Mouse (Mus musculus): ENCODE measurements around the gene Cacna2d3.

Cacna2d3 gene

GRCm38 (mm10) chr14:29721488-29722385 lies at the start of gene Cacna2d3:
Cacna2d3 (minus strand) TSS chr14:29721864.
- DNase-seq (ENCODE audit: low read depth, low spot score), result no peak

- no peak for DNase-seq (ENCODE audit: low read depth, low spot score)
Observed at GRCm38 (mm10) chr14:29769486-29769885, 47.8 kb upstream of the Cacna2d3 start.

- no peak for DNase-seq (ENCODE audit: low read depth, low spot score)
Observed at GRCm38 (mm10) chr14:29752876-29753275, 31.2 kb upstream of the Cacna2d3 start.

GRCm38 (mm10) chr14:29738751-29739150 lies 17.1 kb upstream of the Cacna2d3 start:
- DNase-seq (ENCODE audit: low read depth, low spot score), result no peak

- DNase-seq (ENCODE audit: low read depth, low spot score), result no peak
Observed at GRCm38 (mm10) chr14:29730256-29730655, 8.6 kb upstream of the Cacna2d3 start.

GRCm38 (mm10) chr14:29729009-29729408 lies 7.3 kb upstream of the Cacna2d3 start:
- DNase-seq (ENCODE audit: low read depth, low spot score), result no peak

GRCm38 (mm10) chr14:29727596-29727995 lies 5.9 kb upstream of the Cacna2d3 start:
- DNase-seq (ENCODE audit: low read depth, low spot score), result no peak

- no peak for DNase-seq (ENCODE audit: low read depth, low spot score)
Observed at GRCm38 (mm10) chr14:29723267-29723666, 1.6 kb upstream of the Cacna2d3 start.

- no peak for DNase-seq (ENCODE audit: low read depth, low spot score)
Observed at GRCm38 (mm10) chr14:29722386-29723221, 940 bp upstream of the Cacna2d3 start.

- no peak for DNase-seq (ENCODE audit: low read depth, low spot score)
Observed at GRCm38 (mm10) chr14:29721131-29721487, 555 bp downstream of the Cacna2d3 start.

- no peak for DNase-seq (ENCODE audit: low read depth, low spot score)
Observed at GRCm38 (mm10) chr14:29720334-29720911, 1.2 kb downstream of the Cacna2d3 start.

GRCm38 (mm10) chr14:29712621-29713020 lies 9.0 kb downstream of the Cacna2d3 start:
- DNase-seq (ENCODE audit: low read depth, low spot score), result no peak

- DNase-seq (ENCODE audit: low read depth, low spot score), result no peak
Observed at GRCm38 (mm10) chr14:29707561-29708335, 13.9 kb downstream of the Cacna2d3 start.

- DNase-seq (ENCODE audit: low read depth, low spot score), result no peak
Observed at GRCm38 (mm10) chr14:29702762-29703161, 18.9 kb downstream of the Cacna2d3 start.

GRCm38 (mm10) chr14:29696131-29696530 lies 25.5 kb downstream of the Cacna2d3 start:
- DNase-seq (ENCODE audit: low read depth, low spot score), result peak; percentile 11

- no peak for DNase-seq (ENCODE audit: low read depth, low spot score)
Observed at GRCm38 (mm10) chr14:29672436-29673050, 49.1 kb downstream of the Cacna2d3 start.

GRCm38 (mm10) chr14:29669826-29670225 lies 51.8 kb downstream of the Cacna2d3 start:
- DNase-seq (ENCODE audit: low read depth, low spot score), result no peak

- DNase-seq (ENCODE audit: low read depth, low spot score), result no peak
Observed at GRCm38 (mm10) chr14:29657006-29657405, 64.7 kb downstream of the Cacna2d3 start.

GRCm38 (mm10) chr14:29650591-29650990 lies 71.1 kb downstream of the Cacna2d3 start:
- DNase-seq (ENCODE audit: low read depth, low spot score), result no peak

GRCm38 (mm10) chr14:29648721-29649120 lies 72.9 kb downstream of the Cacna2d3 start:
- DNase-seq (ENCODE audit: low read depth, low spot score), result no peak

GRCm38 (mm10) chr14:29645421-29645820 lies 76.2 kb downstream of the Cacna2d3 start:
- DNase-seq (ENCODE audit: low read depth, low spot score), result no peak
